Mouse (Mus musculus): ENCODE results near the gene Tescl. TPM values are rescaled to one million over a fixed set of nuclear protein-coding genes. Genes with fewer than 3 reads are reported as not detected.

Gene Tescl
- total and polyA plus RNA-seq, 2 experiments, result not detected

GRCm38 (mm10) chr7:24315726-24316566 is 17.8 kb downstream of the Tescl start:
- TF ChIP-seq CTCF (IDR thresholded peaks at IDR 0.05; ENCODE audit: low read depth, low read length), result no peak
- TF ChIP-seq POLR2A (IDR thresholded peaks at IDR 0.05; ENCODE audit: extremely low read depth, insufficient read depth, low read length), result no peak
- Histone ChIP-seq H3K27me3 (ENCODE audit: control insufficient read depth, insufficient read depth, low read length) (no peaks in the 10 kb centered on the region), H3K9ac (ENCODE audit: low read depth, low read length) (peak overlapping the region; percentile 62), H3K27ac (replicated peaks; ENCODE audit: insufficient read depth, low read depth, low read length) (no peak overlapping the region), H3K4me3 (ENCODE audit: insufficient read depth, low read depth, low read length) (peak overlapping the region; percentile 75), H3K4me1 (ENCODE audit: control insufficient read depth, insufficient read depth, low read length) (peaks cover 6% of the 10 kb centered on the region; the same call in 1 of the 2 replicates), H3K36me3 (ENCODE audit: control insufficient read depth, insufficient read depth, low read length) (0 out of 2 replicates have a peak, but pooled peaks cover 2% of the 10 kb centered on the region), H3K79me2 (ENCODE audit: control insufficient read depth, insufficient read depth, low read length) (no peaks in the 10 kb centered on the region)
- WGBS, result 26% methylated on average over 29 of the region's 29 CpGs
- DNase-seq (ENCODE audit: extremely low read depth, low read depth, low spot score), result peak; percentile 11

DNA sequence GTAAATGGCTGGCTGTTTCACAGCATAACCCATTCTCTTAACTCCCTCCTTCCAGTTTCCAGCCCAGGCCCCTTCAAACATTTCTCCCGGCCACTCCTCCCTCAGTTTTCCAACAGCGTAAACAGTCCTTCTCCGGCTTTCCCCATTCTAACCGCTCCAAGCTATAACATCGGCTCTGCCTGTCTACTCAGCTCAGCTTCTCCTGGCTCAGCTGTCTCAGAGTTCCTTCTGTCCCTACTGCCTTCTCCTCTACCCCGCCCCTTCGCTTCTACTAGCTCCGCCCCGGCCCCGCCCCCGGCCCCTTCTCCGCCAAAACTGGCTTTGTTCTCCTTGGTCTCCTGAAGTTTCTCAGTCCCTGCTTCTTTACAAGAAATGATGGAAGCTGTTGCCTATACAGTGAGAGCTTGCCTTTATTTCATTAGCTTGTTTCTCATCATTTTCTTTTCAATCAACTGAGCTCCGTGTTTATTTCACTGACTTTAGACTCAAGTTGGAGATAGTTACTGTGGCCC is 32.9 kb downstream of the Tescl start, which contains the start of gene Zfp61:
Gene Zfp61 (minus strand): TSS at position 462 of the 512 bp plus-strand sequence.
- Histone ChIP-seq H3K36me3 (ENCODE audit: control insufficient read depth, insufficient read depth, low read length) (peaks cover 8% of the 10 kb centered on the region; the same call in 1 of the 2 replicates), H3K4me3 (ENCODE audit: insufficient read depth, low read depth, low read length) (no peak within 1 kb of the TSS), H3K27me3 (ENCODE audit: control insufficient read depth, insufficient read depth, low read length) (no peaks in the 10 kb centered on the region), H3K79me2 (ENCODE audit: control insufficient read depth, insufficient read depth, low read length) (no peaks in the 10 kb centered on the region), H3K4me1 (ENCODE audit: control insufficient read depth, insufficient read depth, low read length) (no peaks in the 10 kb centered on the region), H3K27ac (replicated peaks; ENCODE audit: insufficient read depth, low read depth, low read length) (no peak within 1 kb of the TSS), H3K9ac (ENCODE audit: low read depth, low read length) (no peak within 1 kb of the TSS)
- TF ChIP-seq CTCF (IDR thresholded peaks at IDR 0.05; ENCODE audit: low read depth, low read length) (no peak), POLR2A (IDR thresholded peaks at IDR 0.05; ENCODE audit: extremely low read depth, insufficient read depth, low read length) (no peak)
- 6% methylated on average over 13 of the region's 13 CpGs for WGBS
- peak; percentile 30 for DNase-seq (ENCODE audit: extremely low read depth, low read depth, low spot score)

DNA sequence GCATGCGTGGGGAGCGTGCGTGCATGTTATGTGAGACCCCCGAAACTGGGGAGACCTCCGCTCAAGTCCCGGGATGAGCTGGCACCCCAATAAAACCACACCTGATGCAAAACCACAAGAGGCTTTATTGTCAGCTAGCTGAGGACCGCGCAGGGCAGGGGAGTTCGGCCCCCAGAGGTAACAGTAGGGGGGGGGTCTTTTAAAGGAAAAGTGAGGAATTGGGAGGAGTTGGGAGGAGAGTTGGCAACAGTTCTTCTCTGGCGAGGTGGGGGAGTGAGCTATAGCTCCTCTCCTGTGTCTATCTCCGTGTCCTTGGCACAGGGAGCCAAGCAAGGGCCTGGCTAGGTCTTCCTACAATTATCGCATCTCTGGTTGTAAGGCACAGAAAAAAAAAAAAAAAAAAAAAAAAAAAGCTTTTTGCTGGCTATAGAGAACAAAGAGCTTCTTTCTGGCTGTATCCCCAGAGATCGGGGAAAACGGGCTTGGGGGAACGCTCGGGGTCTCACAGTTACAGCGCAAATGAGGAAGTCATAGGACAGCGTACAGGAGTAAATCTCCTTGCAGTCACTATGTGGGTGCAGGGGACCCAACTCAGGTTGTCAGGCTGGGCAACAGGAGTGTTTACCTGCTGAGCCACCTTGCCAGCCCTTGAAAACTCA is 33.8 kb downstream of the Tescl start:
- Histone ChIP-seq H3K27ac (replicated peaks; ENCODE audit: insufficient read depth, low read depth, low read length) (no peak overlapping the region), H3K79me2 (ENCODE audit: control insufficient read depth, insufficient read depth, low read length) (no peaks in the 10 kb centered on the region), H3K4me3 (ENCODE audit: insufficient read depth, low read depth, low read length) (no peak overlapping the region), H3K36me3 (ENCODE audit: control insufficient read depth, insufficient read depth, low read length) (peaks cover 10% of the 10 kb centered on the region; the same call in 1 of the 2 replicates), H3K4me1 (ENCODE audit: control insufficient read depth, insufficient read depth, low read length) (no peaks in the 10 kb centered on the region), H3K9ac (ENCODE audit: low read depth, low read length) (no peak overlapping the region), H3K27me3 (ENCODE audit: control insufficient read depth, insufficient read depth, low read length) (no peaks in the 10 kb centered on the region)
- WGBS, result 9% methylated on average over 18 of the region's 18 CpGs
- no peak for DNase-seq (ENCODE audit: extremely low read depth, low read depth, low spot score)
- TF ChIP-seq POLR2A (IDR thresholded peaks at IDR 0.05; ENCODE audit: extremely low read depth, insufficient read depth, low read length) (no peak), CTCF (IDR thresholded peaks at IDR 0.05; ENCODE audit: low read depth, low read length) (no peak)

DNA sequence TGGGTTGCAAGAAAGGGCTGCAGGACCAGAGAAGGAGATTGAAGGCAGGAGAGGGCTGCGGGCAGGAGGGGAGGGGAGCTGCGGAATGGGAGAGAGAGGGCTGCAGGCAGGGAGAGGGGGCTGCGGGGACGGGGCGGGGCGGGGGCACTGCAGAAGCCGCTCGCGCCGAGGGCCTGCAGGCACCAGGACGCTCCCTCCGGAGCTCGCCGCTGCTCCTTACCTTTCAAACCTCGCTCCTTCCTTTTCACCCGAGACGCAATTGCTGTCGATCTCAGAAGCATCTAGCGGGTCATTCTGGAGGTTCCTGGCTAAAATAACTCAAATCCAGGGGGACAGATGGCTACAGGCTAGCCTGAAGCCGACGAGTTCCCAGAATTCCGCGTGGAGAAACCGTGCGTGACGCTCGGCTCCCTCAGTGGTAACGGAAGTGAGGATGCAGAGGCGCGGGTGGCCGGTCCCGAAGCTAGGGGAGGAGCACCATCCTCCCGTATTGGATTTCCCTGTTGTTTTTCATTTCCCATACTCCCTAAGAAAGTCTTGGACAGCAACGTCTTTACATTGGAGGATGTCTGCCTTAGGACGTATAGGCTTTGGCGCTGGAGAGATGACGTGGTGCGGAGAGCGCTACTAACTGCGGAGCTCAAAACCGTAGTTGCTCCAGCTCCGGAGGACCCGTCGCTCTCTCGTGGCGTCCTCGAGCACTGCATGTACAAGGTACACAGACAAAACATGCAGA is 34.6 kb downstream of the Tescl start:
- no peaks in the 10 kb centered on the region for H3K4me1 ChIP-seq (ENCODE audit: control insufficient read depth, insufficient read depth, low read length)
- H3K36me3 ChIP-seq (ENCODE audit: control insufficient read depth, insufficient read depth, low read length), result peaks cover 10% of the 10 kb centered on the region; the same call in 1 of the 2 replicates
- H3K4me3 ChIP-seq (ENCODE audit: insufficient read depth, low read depth, low read length), result peak overlapping the region; percentile 50
- no peak overlapping the region for H3K27ac ChIP-seq (replicated peaks; ENCODE audit: insufficient read depth, low read depth, low read length)
- H3K79me2 ChIP-seq (ENCODE audit: control insufficient read depth, insufficient read depth, low read length), result no peaks in the 10 kb centered on the region
- no peaks in the 10 kb centered on the region for H3K27me3 ChIP-seq (ENCODE audit: control insufficient read depth, insufficient read depth, low read length)
- TF ChIP-seq CTCF (IDR thresholded peaks at IDR 0.05; ENCODE audit: low read depth, low read length), result peak; percentile 59
- TF ChIP-seq POLR2A (IDR thresholded peaks at IDR 0.05; ENCODE audit: extremely low read depth, insufficient read depth, low read length), result no peak
- peak overlapping the region; percentile 56 for H3K9ac ChIP-seq (ENCODE audit: low read depth, low read length)
- under 1% methylated on average over 39 of the region's 47 CpGs for WGBS
- DNase-seq (ENCODE audit: extremely low read depth, low read depth, low spot score), result peak; percentile 18

DNA sequence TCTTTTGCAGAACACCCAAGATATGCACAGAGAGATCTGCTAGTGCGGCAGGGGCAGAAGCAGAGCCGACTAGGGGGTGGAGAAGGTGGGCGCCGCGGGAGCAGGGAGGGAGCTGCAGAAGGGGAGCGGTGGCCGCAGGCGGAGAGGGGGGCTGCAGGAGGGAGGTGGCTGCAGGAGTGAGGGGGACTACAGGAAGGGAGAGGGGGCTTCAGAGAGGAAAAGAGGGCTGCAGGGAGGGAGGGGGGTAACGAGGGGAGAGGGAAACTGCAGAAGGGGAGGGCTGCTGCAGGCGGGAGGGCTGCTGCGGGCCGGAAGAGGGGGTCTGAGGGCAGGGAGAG is 35.1 kb downstream of the Tescl start:
- H3K27ac ChIP-seq (replicated peaks; ENCODE audit: insufficient read depth, low read depth, low read length), result no peak overlapping the region
- WGBS, result 10% methylated on average over 12 of the region's 12 CpGs
- no peaks in the 10 kb centered on the region for H3K27me3 ChIP-seq (ENCODE audit: control insufficient read depth, insufficient read depth, low read length)
- no peak for DNase-seq (ENCODE audit: extremely low read depth, low read depth, low spot score)
- TF ChIP-seq CTCF (IDR thresholded peaks at IDR 0.05; ENCODE audit: low read depth, low read length) (no peak), POLR2A (IDR thresholded peaks at IDR 0.05; ENCODE audit: extremely low read depth, insufficient read depth, low read length) (no peak)
- peak overlapping the region; percentile 50 for H3K4me3 ChIP-seq (ENCODE audit: insufficient read depth, low read depth, low read length)
- no peaks in the 10 kb centered on the region for H3K4me1 ChIP-seq (ENCODE audit: control insufficient read depth, insufficient read depth, low read length)
- peak overlapping the region; percentile 56 for H3K9ac ChIP-seq (ENCODE audit: low read depth, low read length)
- H3K36me3 ChIP-seq (ENCODE audit: control insufficient read depth, insufficient read depth, low read length), result peaks cover 10% of the 10 kb centered on the region; the same call in 1 of the 2 replicates
- no peaks in the 10 kb centered on the region for H3K79me2 ChIP-seq (ENCODE audit: control insufficient read depth, insufficient read depth, low read length)
